ENCODE assay signal across 7 mouse cellular contexts in genomic region chr19:11912037-11912532, GRCm38 (mm10). TPM values are rescaled to one million over a fixed set of nuclear protein-coding genes. Genes with fewer than 3 reads are reported as not detected.
A peak's percentile ranks its signal among the peaks of the same experiment; 100 is the strongest.
DNase-seq lines count a peak whose midpoint lies in the region; ATAC-seq lines count a peak whose summit lies in the region.

Patl1 (plus strand) TSS chr19:11912399.

- peak within 1 kb of the TSS; percentile 77 for H3K4me2 ChIP-seq in embryonic facial prominence, embryonic 12.5 days (replicated peaks)
- peak within 1 kb of the TSS; percentile 62 for H3K4me2 ChIP-seq in limb, embryonic 11.5 days (ENCODE audit: low read depth, severe bottlenecking)
- H3K4me2 ChIP-seq in midbrain, embryonic 14.5 days (ENCODE audit: low read length), result peak within 1 kb of the TSS; percentile 86

- H3K27ac ChIP-seq in embryonic facial prominence, embryonic 12.5 days, result peak within 1 kb of the TSS; percentile 92
- H3K27ac ChIP-seq in limb, embryonic 11.5 days (replicated peaks; ENCODE audit: low read depth, low read length), result peak within 1 kb of the TSS; percentile 86
- H3K27ac ChIP-seq in midbrain, embryonic 14.5 days (replicated peaks; ENCODE audit: low read depth, low read length), result peak within 1 kb of the TSS; percentile 87

- DNase-seq in adrenal gland, postnatal 25 days, result peak; percentile 99
- DNase-seq in heart, adult 11 months, result peak; percentile 100
- peak; percentile 97 for DNase-seq in kidney, adult 18-20 months
- peak; percentile 97 for DNase-seq in limb, embryonic 11.5 days (ENCODE audit: low spot score)
- peak; percentile 99 for DNase-seq in midbrain, embryonic 14.5 days
- DNase-seq in spleen, adult 18-20 months, result peak; percentile 94 to 96

- H3K4me3 ChIP-seq in embryonic facial prominence, embryonic 12.5 days, result peak within 1 kb of the TSS; percentile 82
- peak within 1 kb of the TSS; percentile 72 for H3K4me3 ChIP-seq in limb, embryonic 11.5 days (ENCODE audit: low read depth, low read length)
- H3K4me3 ChIP-seq in midbrain, embryonic 14.5 days (replicated peaks; ENCODE audit: low read depth, low read length), result peak within 1 kb of the TSS; percentile 80

- peaks cover 12% of the 10 kb centered on the region; the same call in 1 of the 2 replicates for H3K36me3 ChIP-seq in embryonic facial prominence, embryonic 12.5 days
- H3K36me3 ChIP-seq in limb, embryonic 11.5 days (ENCODE audit: control insufficient read depth, insufficient read depth, low read length), result no peaks in the 10 kb centered on the region
- peaks cover 19% of the 10 kb centered on the region for H3K36me3 ChIP-seq in midbrain, embryonic 14.5 days (ENCODE audit: control insufficient read depth, insufficient read depth, low read length)

- no peaks in the 10 kb centered on the region for H3K9me3 ChIP-seq in embryonic facial prominence, embryonic 12.5 days
- no peaks in the 10 kb centered on the region for H3K9me3 ChIP-seq in limb, embryonic 11.5 days (ENCODE audit: control insufficient read depth, low read length)
- H3K9me3 ChIP-seq in midbrain, embryonic 14.5 days (ENCODE audit: control insufficient read depth, low read length), result no peaks in the 10 kb centered on the region

- ATAC-seq in embryonic facial prominence, embryonic 12.5 days (ENCODE audit: insufficient number of reproducible peaks, insufficient read depth, low FRiP score, low TSS enrichment), result peak; percentile 98
- peak; percentile 95 for ATAC-seq in limb, embryonic 11.5 days (ENCODE audit: insufficient number of reproducible peaks, low FRiP score, low TSS enrichment, low read depth)
- peak; percentile 97 for ATAC-seq in midbrain, embryonic 14.5 days (ENCODE audit: low FRiP score, low TSS enrichment)

- WGBS in embryonic facial prominence, embryonic 12.5 days, result under 1% methylated on average over 53 of the region's 53 CpGs
- under 1% methylated on average over 52 of the region's 53 CpGs for WGBS in limb, embryonic 11.5 days
- under 1% methylated on average over 53 of the region's 53 CpGs for WGBS in midbrain, embryonic 14.5 days

- no peaks in the 10 kb centered on the region for H3K27me3 ChIP-seq in embryonic facial prominence, embryonic 12.5 days
- no peaks in the 10 kb centered on the region for H3K27me3 ChIP-seq in limb, embryonic 11.5 days (ENCODE audit: control insufficient read depth, insufficient read depth, low read length)
- no peaks in the 10 kb centered on the region for H3K27me3 ChIP-seq in midbrain, embryonic 14.5 days (ENCODE audit: control insufficient read depth, insufficient read depth, low read length)

- peaks cover 10% of the 10 kb centered on the region for H3K4me1 ChIP-seq in embryonic facial prominence, embryonic 12.5 days
- peaks cover 7% of the 10 kb centered on the region; the same call in 1 of the 2 replicates for H3K4me1 ChIP-seq in limb, embryonic 11.5 days (ENCODE audit: control insufficient read depth, insufficient read depth, low read length)
- H3K4me1 ChIP-seq in midbrain, embryonic 14.5 days (ENCODE audit: control insufficient read depth, insufficient read depth, low read length), result peaks cover 27% of the 10 kb centered on the region

- peak within 1 kb of the TSS; percentile 84 for H3K9ac ChIP-seq in embryonic facial prominence, embryonic 12.5 days
- peak within 1 kb of the TSS; percentile 81 for H3K9ac ChIP-seq in limb, embryonic 11.5 days (ENCODE audit: low read length)
- peak within 1 kb of the TSS; percentile 76 for H3K9ac ChIP-seq in midbrain, embryonic 14.5 days (replicated peaks; ENCODE audit: low read length)

RNA-seq across cellular contexts. Expression of gene Patl1, which starts in this region (rescaled TPM):
- 28.9 and 30.0 TPM in 2 replicates for total RNA-seq in adrenal gland, postnatal 25 days (2021)
- polyA plus RNA-seq in embryonic facial prominence, embryonic 12.5 days (2016; fragmentation: Nextera tagmentation; extraction: Ambion mirVana), result 19.4 and 20.6 TPM in 2 replicates
- polyA plus RNA-seq in limb, embryonic 11.5 days (2014; fragmentation: Nextera tagmentation; extraction: Ambion mirVana), result 25.0 and 25.6 TPM in 2 replicates
- polyA plus RNA-seq in midbrain, embryonic 14.5 days (2014; fragmentation: Nextera tagmentation; extraction: Ambion mirVana), result 19.1 and 23.1 TPM in 2 replicates

Comparison
In these comparisons a context has a peak if more than half of its experiments do, and no peak if none do; other contexts are left out.
1. Peak in every context shown above with its lines: DNase-seq, ATAC-seq, H3K4me3 ChIP-seq and H3K27ac ChIP-seq.